In genomic region chr15:94539296-94539695, GRCm38 (mm10) we compare ENCODE assay signal across 29 mouse cellular contexts.
"Had no signal": no experiment of that assay in that cellular context is flagged by ENCODE, and none has a peak within 500 bp of the region (broad histone marks: within the 10 kb centered on the region; RNA-seq: fewer than 3 reads in every experiment).

No protein-coding gene starts in this region.

- H3K4me3 ChIP-seq: heart, embryonic 12.5 days; heart, embryonic 13.5 days; heart, embryonic 15.5 days; hindbrain, embryonic 10.5 days; hindbrain, embryonic 12.5 days; hindbrain, embryonic 13.5 days; hindbrain, embryonic 15.5 days; intestine, embryonic 15.5 days; kidney, embryonic 15.5 days; left cerebral cortex, adult 2 months had no signal

- H3K27ac ChIP-seq: heart, embryonic 13.5 days; heart, embryonic 15.5 days; hindbrain, embryonic 10.5 days; hindbrain, embryonic 12.5 days; hindbrain, embryonic 13.5 days; hindbrain, embryonic 14.5 days; hindbrain, embryonic 15.5 days; hindbrain, postnatal 0 days; intestine, embryonic 15.5 days; kidney, embryonic 15.5 days; kidney, postnatal 0 days; left cerebral cortex, adult 2 months had no signal

- H3K4me1 ChIP-seq: intestine, embryonic 15.5 days had no signal

- H3K9me3 ChIP-seq: heart, embryonic 12.5 days; heart, embryonic 13.5 days; heart, embryonic 15.5 days; hindbrain, embryonic 10.5 days; hindbrain, embryonic 12.5 days; hindbrain, embryonic 13.5 days; hindbrain, embryonic 15.5 days; intestine, embryonic 15.5 days; kidney, embryonic 15.5 days had no signal

- H3K27me3 ChIP-seq: heart, embryonic 12.5 days; heart, embryonic 13.5 days; heart, embryonic 15.5 days; hindbrain, embryonic 12.5 days; hindbrain, embryonic 13.5 days; hindbrain, embryonic 15.5 days; intestine, embryonic 15.5 days; kidney, embryonic 15.5 days had no signal

- H3K4me2 ChIP-seq: heart, embryonic 11.5 days; heart, embryonic 12.5 days; heart, embryonic 13.5 days; heart, embryonic 15.5 days; hindbrain, embryonic 12.5 days; hindbrain, embryonic 13.5 days; hindbrain, embryonic 14.5 days; hindbrain, embryonic 15.5 days; intestine, embryonic 15.5 days; kidney, embryonic 15.5 days had no signal

- H3K36me3 ChIP-seq: heart, embryonic 15.5 days; hindbrain, embryonic 12.5 days; hindbrain, embryonic 13.5 days; hindbrain, embryonic 15.5 days; intestine, embryonic 15.5 days had no signal

- H3K9ac ChIP-seq: heart, embryonic 12.5 days; heart, embryonic 13.5 days; heart, embryonic 15.5 days; hindbrain, embryonic 12.5 days; hindbrain, embryonic 13.5 days; hindbrain, embryonic 14.5 days; hindbrain, embryonic 15.5 days; intestine, embryonic 15.5 days; kidney, embryonic 15.5 days had no signal

- DNase-seq: heart, postnatal 10 days; heart, postnatal 36 days; heart, postnatal 4 days; kidney, adult 11 months; kidney, adult 18-20 months; kidney, adult 2 months; kidney, adult 8-10 months; kidney, adult 9 months; kidney, postnatal 10 days; kidney, postnatal 14 days; kidney, postnatal 25 days; kidney, postnatal 36 days; kidney, postnatal 4 days; layer of hippocampus, adult 9-11 months; layer of hippocampus, postnatal 36 days had no signal
